Mouse (Mus musculus) thymus, postnatal 14 days (tissue): ENCODE results near the gene Galm.

Experiments used
- DNase-seq: peaks from one replicate; pipeline ENCODE4 v3.0.0; 2021

The Galm gene

DNA sequence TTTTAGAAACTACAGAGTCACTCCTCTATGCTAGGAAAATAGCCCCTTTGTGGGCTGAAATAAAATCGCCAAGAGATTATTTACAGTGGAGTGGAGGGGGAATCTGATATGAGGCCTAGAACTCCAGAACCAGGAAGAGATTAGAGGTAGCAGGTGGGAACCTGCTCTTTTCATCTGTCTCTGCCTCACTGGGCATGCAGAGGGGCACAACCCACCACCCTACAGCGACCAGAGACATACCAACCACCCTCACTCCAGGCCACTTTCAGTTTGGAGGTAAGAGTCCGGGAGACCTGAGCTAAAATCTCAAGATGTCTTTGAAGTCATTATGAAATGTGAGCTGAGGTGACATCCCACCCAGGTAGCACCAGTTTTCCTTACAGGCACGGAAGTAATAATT, 2.1 kb downstream of the Galm start:
- DNase-seq, result no peak

- DNase-seq, result peak; percentile 32
Observed at GRCm38 (mm10) chr17:80130718-80131430, 3.6 kb downstream of the Galm start.

GRCm38 (mm10) chr17:80131431-80131766, 4.1 kb downstream of the Galm start:
- DNase-seq, result no peak

DNA sequence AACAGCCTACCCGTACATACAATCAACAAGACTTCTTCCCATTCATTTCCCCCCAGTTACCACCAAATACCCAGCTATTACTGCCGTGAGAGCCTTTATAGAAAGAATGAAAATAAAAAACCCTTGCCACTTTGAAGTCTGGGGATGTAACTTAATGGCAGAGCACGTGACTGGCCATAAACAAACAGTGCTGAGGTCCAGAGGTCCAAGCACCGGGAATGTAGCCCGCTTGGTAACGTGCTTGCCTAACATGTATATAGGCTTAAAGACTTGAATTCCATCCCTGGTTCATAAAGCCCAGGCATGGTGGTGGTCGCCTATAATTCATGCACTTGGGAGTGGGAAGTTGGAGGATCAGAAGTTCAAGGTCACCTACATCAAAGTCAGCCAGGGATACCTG, 4.6 kb downstream of the Galm start:
- DNase-seq, result no peak

DNA sequence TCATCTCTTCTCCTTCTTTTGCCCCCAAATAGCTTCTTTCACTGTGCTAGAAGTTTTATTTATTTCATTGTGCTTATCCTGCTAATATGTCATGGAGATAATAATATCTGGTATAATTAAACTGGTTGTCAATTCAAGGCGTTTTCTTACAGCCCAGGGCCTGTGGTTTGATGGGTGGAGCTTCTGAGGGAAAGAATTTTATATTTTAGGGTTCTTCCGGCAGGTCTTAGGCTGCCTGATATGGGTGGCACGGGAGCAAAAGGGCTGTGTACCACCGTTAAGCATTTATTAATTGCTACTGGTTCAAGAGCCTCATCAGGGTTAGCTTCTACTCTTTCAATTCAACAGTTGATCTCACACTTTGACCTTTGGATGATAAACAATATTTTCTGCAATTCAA, 5.2 kb downstream of the Galm start:
- no peak for DNase-seq

DNA sequence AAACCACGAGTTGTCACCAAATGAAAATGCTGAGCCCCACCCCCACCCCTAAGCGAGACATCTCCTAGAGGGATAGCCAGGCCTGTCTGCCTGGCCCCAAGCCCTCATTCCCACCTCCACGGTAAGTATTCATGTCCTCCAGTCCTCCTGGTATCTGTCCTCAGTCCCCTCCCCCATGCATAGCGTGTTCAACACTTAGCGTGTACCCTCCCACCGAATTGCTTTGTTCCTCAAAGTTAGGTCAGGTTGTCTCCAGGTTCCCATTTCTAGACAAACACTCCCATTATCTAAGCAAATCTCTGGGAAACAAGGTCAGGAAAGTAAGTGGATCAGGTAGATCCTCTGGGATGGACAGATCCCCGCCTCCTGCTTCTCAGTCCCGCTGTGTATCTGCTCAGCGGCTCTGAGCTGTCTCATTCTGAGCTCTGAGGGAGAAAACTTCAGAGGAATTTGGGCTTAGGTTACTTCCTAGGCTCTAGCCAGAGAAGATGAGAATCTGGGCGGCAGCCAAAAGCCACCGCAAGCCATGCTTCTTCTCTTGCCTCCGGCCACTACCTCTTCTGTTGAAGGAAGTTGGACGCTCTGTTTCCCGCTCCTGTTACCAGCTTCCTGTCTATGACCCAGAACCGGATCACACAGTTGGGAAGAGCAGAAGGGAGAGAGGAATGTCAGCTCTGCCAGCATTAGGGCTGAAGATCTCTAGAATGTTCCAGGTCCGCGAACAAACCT, 11.3 kb downstream of the Galm start:
- DNase-seq, result no peak

GRCm38 (mm10) chr17:80139753-80140444, 12.6 kb downstream of the Galm start:
- peak; percentile 64 for DNase-seq

GRCm38 (mm10) chr17:80143478-80144232, 16.4 kb downstream of the Galm start:
- no peak for DNase-seq

GRCm38 (mm10) chr17:80145210-80145609, 17.9 kb downstream of the Galm start:
- no peak for DNase-seq

DNA sequence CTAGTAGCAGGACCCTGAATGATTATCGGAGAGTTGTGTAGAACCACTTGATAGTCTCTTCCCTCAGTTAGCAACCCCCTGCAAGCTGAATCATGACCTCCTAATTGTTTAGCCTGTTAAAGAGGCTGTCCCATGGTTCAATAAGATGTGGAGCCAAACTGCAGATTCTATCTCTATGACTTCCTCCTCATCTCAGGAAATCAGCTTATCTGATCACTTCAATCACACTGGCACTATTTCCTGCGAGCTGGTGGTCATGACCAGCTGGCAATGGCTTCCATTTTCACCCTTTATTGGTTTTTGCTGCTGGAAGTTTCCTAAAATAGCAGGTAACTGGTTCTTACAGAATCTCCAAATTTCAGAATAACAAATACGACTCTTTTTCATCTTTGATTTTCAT, 18.5 kb downstream of the Galm start:
- DNase-seq, result no peak

DNA sequence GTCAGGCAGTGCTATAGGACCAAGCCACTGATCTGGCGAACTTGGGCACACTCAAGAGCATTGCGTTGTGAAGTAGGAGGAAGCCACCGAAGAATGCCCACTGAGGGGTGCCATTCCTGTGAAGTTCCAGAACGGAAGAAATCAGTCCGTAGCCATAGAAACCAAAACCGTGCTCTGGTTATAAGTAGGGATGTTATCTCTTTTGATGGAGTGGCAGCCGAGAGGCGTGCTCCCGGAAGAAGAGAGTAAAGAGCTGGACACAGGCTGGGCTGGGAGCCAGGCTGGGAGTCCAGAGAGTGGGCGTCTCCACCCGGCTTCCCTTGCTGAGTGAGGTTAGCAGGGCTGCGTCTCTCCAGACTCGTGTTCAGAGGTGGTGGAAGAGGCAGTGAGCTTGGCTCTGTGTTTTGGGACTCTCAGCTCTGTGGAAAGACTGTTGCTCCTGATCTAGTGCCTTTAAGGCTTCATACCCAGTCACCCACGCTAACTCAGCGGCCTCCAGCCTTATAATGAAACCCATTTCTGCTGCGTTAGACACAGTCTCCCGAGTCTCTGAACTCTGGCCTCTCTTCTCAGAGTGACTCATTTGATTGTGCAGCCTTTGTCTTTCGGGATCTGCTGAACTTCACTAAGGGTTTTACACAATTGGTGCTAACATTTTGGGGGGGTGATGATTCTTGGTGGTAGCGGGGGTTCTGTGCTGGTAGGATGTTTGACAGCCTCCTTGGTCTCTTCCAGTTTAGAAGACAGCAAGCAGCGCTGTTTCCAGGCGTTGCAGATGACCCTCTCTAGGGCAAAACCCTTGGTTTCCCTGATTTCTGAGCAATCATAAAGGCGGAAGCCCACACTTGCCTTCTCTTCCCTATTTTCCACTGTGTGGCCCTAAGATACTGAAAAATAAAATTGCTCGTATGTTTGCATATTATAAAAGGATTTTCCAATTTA, 21.1 kb downstream of the Galm start:
- no peak for DNase-seq

DNA sequence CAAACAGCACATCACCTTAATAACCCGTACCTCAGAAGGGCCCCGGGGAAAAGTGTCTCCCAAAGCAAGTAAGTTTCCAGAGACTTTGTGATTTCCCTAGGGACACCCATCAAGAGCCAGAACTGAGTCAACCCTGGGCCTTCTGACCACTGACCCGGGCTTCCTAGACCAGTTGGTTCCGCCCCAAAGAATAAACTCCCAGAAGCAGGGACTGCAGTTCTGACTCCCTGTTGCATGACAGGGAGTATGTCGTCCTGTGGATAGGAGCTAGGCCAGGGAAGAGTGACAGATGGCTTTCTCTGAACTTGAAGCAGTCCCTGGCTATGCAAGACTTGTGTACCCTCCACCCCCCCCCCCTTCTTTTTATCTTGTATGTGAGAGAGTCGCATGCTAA, 21.7 kb downstream of the Galm start:
- DNase-seq, result no peak

- no peak for DNase-seq
Observed at GRCm38 (mm10) chr17:80151353-80151752, 24.1 kb downstream of the Galm start.

DNA sequence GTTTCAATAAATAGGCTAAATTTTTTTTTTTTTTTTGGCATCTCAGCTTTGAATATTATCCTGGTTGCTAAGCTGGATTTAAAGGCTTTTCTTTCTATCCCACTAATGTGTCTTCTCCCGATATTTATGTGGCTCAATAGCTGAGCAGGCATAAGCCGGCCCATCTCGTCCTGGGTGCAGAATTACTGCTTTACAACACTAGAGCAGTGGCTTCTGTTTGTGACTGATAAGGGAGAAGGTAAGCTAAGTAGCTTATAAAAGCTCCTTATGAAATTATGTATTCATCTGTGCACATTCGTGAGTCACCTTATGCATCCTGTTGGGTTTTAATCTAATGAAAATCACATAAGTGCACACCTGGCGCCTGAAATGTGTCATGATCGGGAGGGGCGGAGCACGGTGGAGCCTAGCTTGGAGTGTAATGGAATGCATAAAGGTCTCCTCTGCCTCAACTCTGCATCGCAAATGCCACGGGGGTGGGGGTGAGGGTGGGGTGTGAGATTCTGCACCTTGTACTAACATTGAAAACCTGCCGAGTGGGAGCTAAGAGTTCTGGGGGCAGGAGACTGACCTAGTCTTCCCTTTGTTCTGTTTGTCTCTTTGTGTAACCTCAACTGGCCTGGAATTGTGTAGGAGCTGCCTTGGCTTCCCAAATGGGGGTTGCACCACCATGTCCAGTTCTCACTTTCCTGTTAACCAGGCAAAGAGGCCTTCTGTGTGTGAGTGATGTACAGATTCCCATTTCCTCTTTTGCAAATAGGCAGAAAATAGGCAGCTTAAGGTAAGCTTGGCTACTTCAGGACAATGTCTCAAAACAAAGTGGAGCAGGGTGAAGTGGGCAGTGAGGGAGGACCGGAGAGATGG, 25.7 kb downstream of the Galm start:
- DNase-seq, result no peak

- no peak for DNase-seq
Observed at GRCm38 (mm10) chr17:80153631-80154030, 26.4 kb downstream of the Galm start.

DNA sequence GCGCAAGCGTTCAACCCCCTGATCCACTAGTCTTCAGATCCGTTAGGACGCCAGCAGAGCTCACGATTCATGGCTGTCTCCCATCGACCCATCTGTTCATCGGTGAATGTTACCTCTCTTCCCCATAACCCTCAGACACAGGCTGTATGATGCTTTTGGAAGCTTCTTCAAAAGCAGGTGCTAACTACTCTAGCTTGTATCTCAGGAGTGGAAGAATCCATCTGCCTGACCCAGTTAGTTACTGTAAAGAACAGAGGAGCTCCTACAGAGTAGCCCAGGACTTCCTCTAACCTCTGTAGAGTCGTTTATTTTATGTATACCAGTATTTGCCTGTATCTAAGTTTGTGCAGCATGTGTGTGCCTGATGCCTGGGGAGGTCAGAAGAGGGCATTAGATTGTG, 29.6 kb downstream of the Galm start:
- no peak for DNase-seq

DNA sequence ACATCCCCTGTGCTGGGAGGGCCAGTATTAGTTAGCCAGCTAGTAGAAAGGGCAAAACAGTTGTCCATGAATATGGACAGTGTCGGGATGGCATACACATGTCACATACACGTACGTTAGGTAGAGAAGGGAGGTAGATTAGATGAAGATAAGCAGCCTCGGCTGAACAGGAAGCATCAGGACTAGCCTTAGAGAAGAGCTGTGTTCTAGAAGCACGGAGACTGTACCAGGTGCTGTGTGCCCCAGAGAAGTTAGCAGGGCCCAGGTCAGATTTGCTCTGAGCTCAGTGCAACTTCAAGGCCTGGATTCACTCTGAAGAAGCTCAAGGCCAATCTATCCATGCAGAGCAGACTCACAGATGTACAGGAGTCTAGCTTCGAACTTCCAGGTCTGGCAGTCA, 30.2 kb downstream of the Galm start:
- peak; percentile 41 for DNase-seq

GRCm38 (mm10) chr17:80160454-80160853, 33.2 kb downstream of the Galm start:
- no peak for DNase-seq

DNA sequence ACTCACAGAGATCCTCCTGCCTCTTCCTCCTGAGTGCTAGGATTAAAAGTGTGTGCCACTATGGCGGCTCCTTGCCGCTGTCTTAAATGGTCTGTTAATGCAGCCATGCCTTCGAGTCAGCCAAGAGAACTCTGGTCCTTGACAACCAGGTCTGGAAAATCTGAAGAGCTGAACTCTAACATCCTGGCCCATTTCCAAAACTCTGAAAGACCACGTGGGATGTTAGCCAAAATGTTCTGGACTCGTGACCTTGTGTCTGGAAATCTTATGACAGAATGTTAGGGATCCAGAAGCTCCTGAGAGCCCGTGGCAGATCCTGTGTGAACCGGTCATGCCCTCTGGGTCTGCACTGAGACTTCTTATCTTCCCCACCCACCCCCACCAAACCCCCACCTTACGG, 36.7 kb downstream of the Galm start:
- no peak for DNase-seq

- no peak for DNase-seq
Observed at GRCm38 (mm10) chr17:80165741-80166140, 38.5 kb downstream of the Galm start.

DNA sequence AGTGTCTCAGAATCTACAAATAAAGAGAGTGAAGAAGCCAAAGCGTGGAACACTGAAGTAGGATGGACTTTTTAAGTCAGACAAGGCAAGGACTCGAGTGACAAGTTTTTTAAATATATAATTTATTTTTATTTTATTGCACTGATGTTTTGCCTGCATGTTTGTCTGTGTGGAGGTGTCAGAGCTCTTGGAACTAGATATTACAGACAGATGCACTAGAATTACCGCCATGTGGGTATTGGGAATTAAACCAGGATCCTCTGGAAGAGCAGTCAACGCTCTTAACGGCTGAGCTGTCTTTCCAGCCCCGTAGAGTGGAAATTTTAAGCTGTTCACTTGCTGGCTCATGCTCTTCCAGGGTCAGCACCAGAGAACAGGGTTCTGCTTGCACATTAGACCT, 39.1 kb downstream of the Galm start:
- DNase-seq, result no peak
